27 mouse cellular contexts compared by ENCODE assay signal in the genomic region with DNA sequence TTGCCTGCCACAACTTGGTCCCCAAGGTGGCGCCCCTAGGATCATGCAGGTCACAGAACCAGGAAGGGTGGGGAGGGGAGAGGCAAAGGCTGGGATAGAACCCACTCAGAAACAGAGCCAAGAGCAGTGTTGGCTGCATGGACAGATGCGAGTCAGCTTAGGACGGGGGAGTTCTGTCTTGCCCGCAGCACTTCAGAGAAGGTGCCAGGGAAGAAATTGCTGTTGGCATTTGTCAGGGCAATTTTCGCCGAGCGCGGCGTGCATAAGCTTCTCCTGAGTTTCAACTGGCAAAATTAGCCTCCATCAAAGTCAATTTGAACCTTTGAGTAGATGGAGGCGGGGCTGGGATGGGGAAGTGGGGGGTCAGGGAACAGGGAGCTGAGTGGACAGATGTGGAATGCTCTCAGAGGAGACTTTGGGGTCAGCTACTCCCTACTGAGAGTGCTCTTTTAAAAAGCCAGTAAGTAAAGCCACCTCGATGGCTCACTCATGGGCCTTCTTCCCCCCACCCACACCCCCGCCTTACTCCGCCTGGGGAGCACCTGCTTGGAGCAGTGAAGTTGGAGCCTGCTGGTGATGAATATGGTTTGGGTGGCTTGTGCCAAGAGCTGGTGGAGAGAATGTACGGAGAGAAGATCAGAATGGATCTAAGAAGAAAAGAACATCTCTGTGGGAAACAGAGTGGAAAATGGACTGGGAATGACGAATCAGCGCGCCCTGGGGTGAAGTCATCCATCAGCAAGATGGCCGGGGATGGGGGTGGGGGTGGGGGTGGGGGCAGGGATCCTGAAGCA. TPM values are rescaled to one million over a fixed set of nuclear protein-coding genes. Genes with fewer than 3 reads are reported as not detected.
A peak's percentile ranks its signal among the peaks of the same experiment; 100 is the strongest.
DNase-seq lines count a peak whose midpoint lies in the region; ATAC-seq lines count a peak whose summit lies in the region.
"Had no signal": no experiment of that assay in that cellular context is flagged by ENCODE, and none has a peak within 500 bp of the region (broad histone marks: within the 10 kb centered on the region; RNA-seq: fewer than 3 reads in every experiment).

No protein-coding gene starts in this region.

- no peak for ATAC-seq in hindbrain, embryonic 14.5 days (ENCODE audit: low FRiP score)
- ATAC-seq: forebrain, embryonic 14.5 days; forebrain, postnatal 0 days; intestine, postnatal 0 days; Patski had no signal

- H3K27ac ChIP-seq in hindbrain, embryonic 10.5 days = peak overlapping the region; percentile 56; the same call in 1 of the 2 replicates
- H3K27ac ChIP-seq in hindbrain, embryonic 14.5 days = no peak overlapping the region
- H3K27ac ChIP-seq: embryonic facial prominence, embryonic 12.5 days; embryonic facial prominence, embryonic 15.5 days; heart, adult 2 months; heart, embryonic 10.5 days; heart, embryonic 13.5 days; hindbrain, embryonic 12.5 days had no signal

- H3K27me3 ChIP-seq in hindbrain, embryonic 10.5 days (ENCODE audit: insufficient read depth, poor library complexity, severe bottlenecking) = 0 out of 2 replicates have a peak, but pooled peaks cover 2% of the 10 kb centered on the region
- H3K27me3 ChIP-seq in hindbrain, embryonic 14.5 days (ENCODE audit: control insufficient read depth, insufficient read depth, low read length) = no peaks in the 10 kb centered on the region

- 76% methylated on average over 18 of the region's 18 CpGs for WGBS in hindbrain, embryonic 10.5 days
- 56% methylated on average over 18 of the region's 18 CpGs for WGBS in hindbrain, embryonic 14.5 days

- peak; percentile 52 to 61 for DNase-seq in cerebellum, postnatal 10 days
- no peak for DNase-seq in cerebellum, adult 11-12 months
- no peak for DNase-seq in hindbrain, embryonic 10.5 days (ENCODE audit: low spot score)
- no peak for DNase-seq in hindbrain, embryonic 14.5 days (ENCODE audit: low spot score)
- DNase-seq in retina, postnatal 1 day = peak; percentile 28
- no peak for DNase-seq in retina, embryonic 14.5 days (ENCODE audit: low spot score)
- peak; percentile 80 for DNase-seq in telencephalon, adult 2 months (ENCODE audit: low read depth, low spot score)
- DNase-seq: adrenal gland, postnatal 10 days; adrenal gland, postnatal 36 days; B cell, adult 2 months; cerebellum, adult 11 months; cerebellum, adult 8-10 months; forebrain, postnatal 0 days; gastrocnemius, postnatal 10 days; gastrocnemius, postnatal 36 days; heart, adult 2 months; heart, postnatal 14 days; heart, postnatal 4 days had no signal

- no peaks in the 10 kb centered on the region for H3K36me3 ChIP-seq in hindbrain, embryonic 10.5 days
- no peaks in the 10 kb centered on the region for H3K36me3 ChIP-seq in hindbrain, embryonic 14.5 days (replicated peaks; ENCODE audit: control insufficient read depth, insufficient read depth)
- H3K36me3 ChIP-seq: embryonic facial prominence, embryonic 12.5 days; embryonic facial prominence, embryonic 15.5 days; G1E; heart, embryonic 10.5 days; heart, embryonic 13.5 days; hindbrain, embryonic 12.5 days had no signal

- H3K4me2 ChIP-seq in hindbrain, embryonic 14.5 days (replicated peaks) = no peak overlapping the region
- H3K4me2 ChIP-seq: embryonic facial prominence, embryonic 12.5 days; embryonic facial prominence, embryonic 15.5 days; heart, embryonic 13.5 days; hindbrain, embryonic 12.5 days had no signal

- no peak overlapping the region for H3K4me3 ChIP-seq in hindbrain, embryonic 10.5 days
- H3K4me3 ChIP-seq in hindbrain, embryonic 14.5 days (replicated peaks; ENCODE audit: low read length) = no peak overlapping the region
- H3K4me3 ChIP-seq: embryonic facial prominence, embryonic 12.5 days; embryonic facial prominence, embryonic 15.5 days; heart, adult 2 months; heart, embryonic 10.5 days; heart, embryonic 13.5 days; hindbrain, embryonic 12.5 days had no signal

- H3K9ac ChIP-seq in hindbrain, embryonic 14.5 days = no peak overlapping the region
- H3K9ac ChIP-seq: embryonic facial prominence, embryonic 12.5 days; embryonic facial prominence, embryonic 15.5 days; forebrain, postnatal 0 days; heart, embryonic 13.5 days; hindbrain, embryonic 12.5 days had no signal

- H3K9me3 ChIP-seq in hindbrain, embryonic 10.5 days = no peaks in the 10 kb centered on the region
- H3K9me3 ChIP-seq in hindbrain, embryonic 14.5 days (ENCODE audit: control insufficient read depth, low read length) = no peaks in the 10 kb centered on the region
- H3K9me3 ChIP-seq: embryonic facial prominence, embryonic 12.5 days; embryonic facial prominence, embryonic 15.5 days; heart, embryonic 10.5 days; heart, embryonic 13.5 days; hindbrain, embryonic 12.5 days had no signal

- peaks cover 35% of the 10 kb centered on the region for H3K4me1 ChIP-seq in hindbrain, embryonic 10.5 days (replicated peaks)
- H3K4me1 ChIP-seq in hindbrain, embryonic 14.5 days (replicated peaks; ENCODE audit: control insufficient read depth, insufficient read depth, low read length) = peaks cover 17% of the 10 kb centered on the region
- H3K4me1 ChIP-seq: embryonic facial prominence, embryonic 15.5 days; heart, embryonic 10.5 days; heart, embryonic 13.5 days had no signal

RNA-seq across cellular contexts. Expression of a gene that starts 12.0 kb away (rescaled TPM):
- 6.7 and 13.8 TPM in 2 replicates for polyA plus RNA-seq in hindbrain, embryonic 10.5 days (2016; fragmentation: Nextera tagmentation; extraction: Ambion mirVana)
- polyA plus RNA-seq in hindbrain, embryonic 14.5 days (2014; fragmentation: Nextera tagmentation; extraction: Ambion mirVana) = 64.4 and 75.1 TPM in 2 replicates
- polyA plus RNA-seq: G1E, Patski had no signal

Comparison
In these comparisons a context has a peak if more than half of its experiments do, and no peak if none do; other contexts are left out.
1. DNase-seq: peak in cerebellum, postnatal 10 days (2 of 2), retina, postnatal 1 day (single experiment) and telencephalon, adult 2 months (single experiment); none in cerebellum, adult 11-12 months (single experiment), hindbrain, embryonic 10.5 days (single experiment), hindbrain, embryonic 14.5 days (single experiment) and retina, embryonic 14.5 days (single experiment).